Mouse (Mus musculus) cerebellum, adult 11 months (tissue): Measurements from ENCODE around the gene Osm.

Experiments used
- DNase-seq: peaks from one replicate; pipeline ENCODE4 v3.0.0; 2022

The Osm gene

DNA sequence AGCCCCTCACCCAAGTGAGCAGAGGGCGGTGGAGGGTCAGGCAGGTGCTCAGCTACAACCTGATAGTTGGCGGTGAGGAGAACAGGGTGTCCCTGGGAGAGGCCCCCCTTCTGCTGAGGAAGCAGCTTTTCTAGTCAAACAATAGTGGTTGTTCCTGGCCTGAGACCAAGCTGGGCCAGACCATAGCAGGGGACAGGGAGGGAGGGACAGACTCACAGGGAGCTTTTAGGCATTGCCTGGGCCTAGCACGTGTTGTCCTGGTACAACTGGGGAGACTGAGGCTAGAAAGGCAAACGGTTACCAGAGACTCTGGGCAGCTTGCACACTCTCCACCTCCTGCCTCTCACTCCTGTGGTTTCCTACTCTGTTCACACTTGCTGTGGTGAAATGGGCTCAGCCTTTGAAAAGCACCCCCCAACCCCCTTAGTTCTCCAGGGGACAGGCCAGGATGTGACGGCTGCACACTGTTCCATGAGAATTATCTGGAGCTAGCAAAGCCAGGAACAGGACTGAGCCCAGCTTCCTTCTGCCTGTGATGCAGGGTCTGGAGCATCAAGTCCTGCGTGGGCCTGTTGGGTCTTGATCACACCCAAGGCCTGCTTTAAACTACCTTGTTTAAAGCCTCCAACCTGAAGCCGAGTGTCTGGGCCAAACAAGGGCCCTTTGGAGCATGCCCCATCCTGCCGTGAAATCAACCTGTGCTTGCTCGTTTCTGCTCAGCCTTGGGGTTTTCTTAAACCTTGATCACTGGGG, 19.8 kb upstream of the Osm start:
- DNase-seq = no peak

DNA sequence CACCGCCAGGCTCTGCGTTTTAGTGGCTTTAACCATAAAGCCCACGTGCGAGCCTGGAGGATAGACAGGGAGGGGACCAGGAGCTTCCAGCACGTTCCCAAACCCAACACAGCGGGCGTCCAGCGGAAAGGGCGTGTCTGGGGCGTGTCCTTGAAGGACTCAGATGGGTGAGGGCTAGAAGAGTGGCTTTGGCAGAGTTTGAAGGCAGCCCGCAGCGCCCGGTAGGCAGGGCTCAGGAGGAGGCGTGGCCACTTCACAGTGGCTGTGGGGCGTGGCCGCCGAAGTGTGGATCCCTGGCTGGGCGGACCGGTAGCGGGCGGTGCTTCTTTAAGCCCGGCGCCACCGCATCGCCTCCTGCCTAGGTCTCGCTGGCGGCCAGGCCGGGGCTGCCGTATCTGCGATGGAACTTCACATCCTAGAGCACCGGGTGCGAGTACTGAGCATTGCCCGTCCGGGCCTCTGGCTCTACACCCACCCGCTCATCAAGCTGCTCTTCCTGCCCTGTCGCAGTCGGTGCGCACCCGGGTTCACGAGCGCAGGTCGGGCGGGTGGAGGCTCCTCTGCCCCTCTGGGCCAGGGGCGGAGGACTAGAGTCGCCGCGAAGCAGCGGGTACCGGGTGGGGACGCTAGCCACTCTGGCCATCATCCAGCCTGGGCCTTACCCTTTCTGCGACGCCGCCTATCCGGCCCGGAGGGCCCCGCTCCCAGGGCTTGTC, 18.1 kb upstream of the Osm start, which contains the start of gene Castor1:
Gene Castor1 (plus strand): TSS at position 312 of the 716 bp plus-strand sequence.
- DNase-seq = peak; percentile 29

DNA sequence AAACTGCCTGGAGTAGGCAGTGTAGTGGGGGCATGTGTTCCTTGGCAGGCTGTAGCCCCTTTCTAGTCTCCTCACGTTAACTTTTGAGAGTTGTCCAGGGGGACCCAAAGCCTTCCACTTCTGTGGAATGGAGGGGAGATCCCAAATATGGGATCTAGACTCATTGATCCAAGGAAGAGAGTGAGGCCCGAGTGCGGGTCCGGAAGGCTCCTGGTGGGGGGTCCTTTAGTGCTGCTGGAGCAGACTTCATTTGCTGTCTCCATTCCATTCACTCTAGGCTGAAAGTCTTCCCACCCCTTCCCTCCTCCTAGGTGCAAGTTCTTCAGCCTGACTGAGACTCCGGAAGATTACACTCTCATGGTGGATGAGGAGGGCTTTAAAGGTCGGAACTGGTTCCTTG, 17.6 kb upstream of the Osm start:
- DNase-seq = no peak

DNA sequence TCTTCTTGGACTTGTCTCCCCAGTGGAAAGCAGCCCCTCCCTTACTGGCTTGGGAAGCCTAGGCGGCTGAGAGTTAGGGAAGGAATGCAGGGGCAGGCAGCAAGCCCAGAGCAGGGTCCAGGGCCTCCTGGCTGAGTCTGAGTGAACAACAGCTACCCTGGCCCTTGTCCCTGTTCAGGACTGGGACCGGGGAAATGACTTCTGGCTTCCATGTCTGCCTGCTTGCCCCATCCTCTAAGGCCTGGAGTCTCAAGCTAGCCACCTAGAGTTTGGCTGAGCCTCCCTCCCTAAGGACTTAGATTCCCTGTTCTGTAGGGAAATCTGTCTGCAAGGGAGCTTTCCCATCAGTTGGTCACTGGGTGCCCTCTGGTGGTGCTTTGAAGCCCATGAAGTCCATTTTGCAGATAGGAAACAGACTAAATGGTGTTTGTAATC, 16.9 kb upstream of the Osm start:
- DNase-seq = peak; percentile 44

DNA sequence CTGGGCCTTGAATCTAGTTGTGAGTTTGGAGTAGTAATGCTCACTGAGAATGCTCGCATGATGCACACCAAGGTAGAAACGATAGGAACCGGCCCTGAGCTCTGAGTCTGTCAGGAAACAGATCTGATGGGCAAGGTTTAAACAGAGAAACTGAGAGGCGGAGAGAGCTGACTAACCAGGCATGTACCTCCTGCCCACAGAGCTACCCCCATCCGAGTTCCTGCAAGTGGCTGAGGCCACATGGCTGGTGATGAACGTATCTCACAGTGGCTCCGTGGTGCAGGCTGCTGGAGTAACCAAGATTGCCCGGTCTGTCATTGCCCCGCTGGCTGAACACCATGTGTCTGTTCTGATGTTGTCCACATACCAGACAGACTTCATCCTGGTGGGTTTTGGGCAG, 16.3 kb upstream of the Osm start:
- DNase-seq = no peak

DNA sequence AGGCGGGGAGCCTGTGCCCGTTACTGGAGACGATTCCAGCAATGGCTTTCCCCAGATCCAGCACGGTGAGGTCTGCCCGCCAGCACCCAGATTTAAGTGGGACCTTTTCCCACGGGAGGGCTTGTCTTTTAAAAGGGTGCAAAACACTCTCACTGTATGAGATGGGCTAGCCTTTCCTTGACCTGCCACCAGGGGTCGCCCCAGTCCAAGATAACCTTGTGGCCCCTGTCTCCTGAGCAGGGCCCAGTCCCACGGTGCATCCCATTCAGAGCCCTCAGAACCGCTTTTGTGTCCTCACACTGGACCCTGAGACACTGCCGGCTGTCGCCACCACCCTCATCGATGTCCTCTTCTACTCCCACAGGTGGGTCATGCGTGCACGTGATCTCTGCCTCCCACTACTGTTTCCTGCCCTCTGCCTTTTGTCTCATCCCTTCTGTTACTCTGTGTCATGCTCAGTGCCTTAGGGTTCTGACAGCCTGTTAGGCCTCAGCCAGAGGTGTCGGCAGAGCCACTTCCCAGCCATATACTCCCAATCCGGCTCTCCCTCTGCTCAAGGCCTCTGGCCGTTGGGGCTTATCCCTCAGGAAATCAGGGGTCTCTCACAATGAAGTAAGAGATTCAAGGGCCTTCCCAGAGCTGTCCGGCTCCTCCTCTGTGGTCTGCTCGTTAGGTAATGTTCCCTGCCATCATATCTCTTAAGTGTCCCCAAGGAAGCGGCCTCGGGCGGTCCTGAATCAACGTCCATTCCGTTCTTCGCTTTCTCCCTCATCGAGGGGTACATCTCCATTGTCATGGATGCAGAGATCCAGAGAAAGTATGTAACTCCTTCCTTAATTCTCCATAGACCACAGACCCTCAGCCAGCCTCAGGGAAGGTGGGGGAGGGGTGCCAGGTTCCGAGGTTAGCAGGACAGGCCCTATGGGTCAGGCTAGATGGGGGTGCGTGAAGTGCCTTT, 15.5 kb upstream of the Osm start:
- DNase-seq = peak; percentile 74

DNA sequence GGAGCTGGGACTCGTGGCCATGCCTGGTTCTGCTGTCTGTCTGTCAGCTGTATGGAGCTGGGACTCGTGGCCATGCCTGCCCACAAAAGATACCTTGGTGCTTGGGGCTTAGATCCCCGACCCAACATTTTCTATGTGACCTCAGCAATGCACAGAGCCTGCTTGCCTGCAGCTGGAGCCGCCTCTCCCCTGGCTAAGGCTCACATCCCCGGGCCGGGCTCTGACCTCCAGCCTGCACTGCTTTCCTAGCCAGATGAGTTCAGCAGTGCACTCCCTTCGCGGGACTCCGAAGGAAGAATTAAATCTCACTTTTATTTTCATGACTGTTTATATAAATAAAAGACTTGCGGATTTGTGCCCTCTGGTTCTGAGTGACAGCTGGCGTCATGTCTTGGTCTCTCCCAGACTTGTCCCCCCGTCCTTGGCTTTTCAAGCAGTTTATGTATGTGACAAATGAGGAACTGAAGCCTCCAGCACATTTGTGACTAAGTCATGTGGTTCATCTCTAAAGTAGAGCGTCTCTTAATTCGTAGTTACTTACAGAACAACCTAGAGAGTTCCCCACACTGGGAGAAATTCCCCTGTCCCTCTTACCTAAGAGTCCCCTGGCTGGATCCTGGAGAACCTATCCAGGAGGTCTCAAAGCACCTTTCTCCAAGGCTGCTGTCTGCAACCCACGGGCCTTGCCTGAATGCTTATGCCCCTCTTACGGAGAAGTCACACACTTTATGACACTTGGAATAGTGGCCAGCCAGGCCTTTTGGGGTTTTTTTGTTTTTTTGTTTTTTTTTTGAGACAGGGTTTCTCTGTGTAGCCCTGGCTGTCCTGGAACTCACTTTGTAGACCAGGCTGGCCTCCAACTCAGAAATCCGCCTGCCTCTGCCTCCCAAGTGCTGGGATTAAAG, 13.9 kb upstream of the Osm start:
- no peak for DNase-seq

DNA sequence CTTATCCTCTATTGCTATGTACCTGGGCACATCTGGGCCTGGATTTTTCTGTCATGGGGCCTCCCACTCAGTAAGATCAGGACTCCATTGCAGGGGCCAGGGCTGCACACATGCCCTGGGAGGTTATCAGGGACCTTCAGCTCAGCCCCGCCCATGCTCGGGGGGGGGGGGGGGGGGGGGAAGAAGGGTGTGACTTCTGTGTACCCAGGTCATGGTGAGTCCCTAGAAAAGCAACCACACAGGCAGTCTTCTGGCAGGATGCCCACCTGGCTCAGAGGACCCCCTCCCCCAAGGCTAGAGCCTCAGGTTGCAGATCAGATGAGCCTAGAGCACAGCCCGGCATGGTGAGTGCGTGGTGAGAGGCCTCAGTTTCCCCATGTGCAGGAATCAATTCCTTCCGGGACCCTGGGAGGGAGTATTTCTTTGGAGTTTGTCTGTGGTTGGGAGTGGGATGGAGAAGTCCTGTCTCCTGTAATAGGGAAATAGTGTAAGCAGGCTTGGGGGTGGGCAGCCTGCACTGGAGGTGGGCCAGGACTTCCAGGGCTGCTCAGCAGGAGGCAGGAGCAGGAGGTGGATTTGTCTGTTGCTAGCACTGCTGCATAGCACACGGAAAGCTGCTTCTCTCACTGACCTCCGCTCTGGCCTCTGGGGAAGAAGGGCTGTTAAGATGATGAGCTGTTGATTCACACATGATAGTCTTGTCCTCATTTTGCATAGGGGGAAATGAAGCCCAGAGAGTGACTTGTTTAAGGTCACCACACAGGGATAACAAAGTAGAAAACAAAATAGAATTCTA, 12.6 kb upstream of the Osm start:
- no peak for DNase-seq

DNA sequence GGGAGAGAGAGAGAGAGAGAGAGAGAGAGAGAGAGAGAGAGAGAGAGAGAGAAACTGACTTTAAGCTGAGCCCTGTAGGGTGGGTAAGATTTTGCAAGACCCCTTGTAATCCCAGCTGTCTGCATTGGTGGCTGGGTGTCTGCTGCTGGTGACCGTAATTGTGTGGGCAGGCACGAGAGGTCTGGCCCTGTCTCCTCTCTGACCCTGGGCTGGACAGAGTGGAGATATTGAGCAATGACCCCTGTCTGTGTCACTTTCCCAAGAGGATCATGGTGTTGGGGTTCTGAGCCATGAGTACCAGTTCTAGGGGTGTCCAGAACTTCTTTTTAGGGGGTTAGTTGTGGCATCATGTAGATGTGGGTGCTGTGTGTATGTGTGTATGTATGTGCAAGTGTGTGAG, 12.0 kb upstream of the Osm start:
- no peak for DNase-seq

- no peak for DNase-seq
Measured at GRCm38 (mm10) chr11:4226569-4227325, 9.5 kb upstream of the Osm start.

DNA sequence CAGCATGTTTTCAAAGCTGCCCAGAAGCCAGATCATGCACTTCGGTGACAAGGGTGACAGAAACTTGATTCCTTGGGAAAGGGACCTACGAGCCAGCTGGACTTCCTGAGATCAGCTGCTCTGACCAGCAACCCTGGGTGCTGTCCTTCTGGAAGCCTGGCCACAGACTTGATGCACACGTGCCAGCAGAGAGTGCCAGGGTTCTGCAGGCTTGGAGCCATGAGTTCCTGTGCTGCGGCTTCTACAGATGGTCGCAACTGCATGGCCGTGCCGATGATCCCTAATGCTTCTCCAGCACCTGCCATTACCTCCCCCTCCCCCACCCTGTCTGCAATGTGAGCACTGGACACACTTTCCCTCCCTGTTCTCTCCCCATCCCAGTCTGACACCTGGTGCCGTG, 7.8 kb upstream of the Osm start:
- peak; percentile 82 for DNase-seq

DNA sequence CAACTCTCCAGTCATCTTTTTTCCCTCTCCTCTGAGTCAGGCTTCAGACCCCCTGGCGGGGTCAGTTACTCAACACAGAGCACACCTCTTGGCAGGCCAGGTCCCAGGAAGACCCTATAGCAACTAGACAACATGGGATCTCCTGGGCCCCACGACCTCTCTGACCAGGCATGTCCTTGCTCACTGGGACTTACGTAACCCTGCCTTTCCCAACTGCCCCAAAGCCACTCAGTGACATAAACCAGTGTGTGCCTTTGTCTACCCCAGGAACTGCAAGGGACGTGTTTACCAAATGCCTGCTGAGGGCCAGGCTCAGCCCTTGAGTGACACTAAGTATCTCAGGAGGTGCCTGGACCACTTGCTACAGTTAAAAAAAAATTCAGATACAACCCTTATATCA, 6.4 kb upstream of the Osm start:
- no peak for DNase-seq

- DNase-seq = no peak
Measured at GRCm38 (mm10) chr11:4231435-4231834, 4.8 kb upstream of the Osm start.

DNA sequence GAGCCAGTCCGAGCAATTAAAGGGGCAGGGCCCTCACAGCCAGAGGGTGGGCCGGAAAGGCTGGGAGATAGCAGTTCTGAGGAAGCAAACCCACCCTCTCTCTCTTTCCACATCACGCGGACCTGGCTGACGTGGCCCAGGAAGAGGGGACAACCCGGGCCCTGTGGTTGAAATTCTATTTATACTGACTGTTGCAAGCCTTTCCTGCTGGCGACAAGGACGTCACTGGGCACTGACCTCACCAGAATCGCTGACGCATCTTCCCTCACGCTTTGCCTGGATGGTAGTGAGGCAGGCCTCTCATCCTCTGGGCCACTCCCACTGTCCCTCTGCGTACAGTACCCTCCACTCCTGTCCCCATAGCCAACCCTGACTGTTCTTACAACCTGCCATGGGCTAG, 3.6 kb upstream of the Osm start:
- DNase-seq = no peak

- no peak for DNase-seq
Measured at GRCm38 (mm10) chr11:4235052-4235655, 1.1 kb upstream of the Osm start.

DNA sequence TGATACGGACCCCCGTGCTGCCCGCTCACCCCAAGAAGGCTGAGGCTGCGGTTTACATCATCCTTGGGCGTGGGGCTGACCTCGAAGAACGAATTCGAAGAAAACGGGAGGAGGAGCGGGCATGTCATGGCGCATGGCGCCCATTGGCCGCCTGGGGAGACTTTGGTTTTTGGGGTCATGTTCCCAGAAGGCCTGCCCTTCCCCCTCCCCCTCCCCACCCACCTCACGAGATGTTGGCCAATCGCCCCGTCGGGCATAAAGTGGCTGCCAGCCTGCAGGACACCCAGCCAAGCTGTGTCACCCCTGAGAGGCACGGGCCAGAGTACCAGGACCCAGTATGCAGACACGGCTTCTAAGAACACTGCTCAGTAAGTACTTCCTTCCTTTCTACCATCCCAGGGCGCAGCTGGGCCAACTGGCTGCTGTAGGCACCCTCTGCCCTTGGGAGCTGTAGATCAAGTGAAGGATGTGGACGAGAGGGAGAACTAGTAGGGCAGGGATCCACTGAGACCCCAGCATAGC, 387 bp downstream of the Osm start:
- no peak for DNase-seq

DNA sequence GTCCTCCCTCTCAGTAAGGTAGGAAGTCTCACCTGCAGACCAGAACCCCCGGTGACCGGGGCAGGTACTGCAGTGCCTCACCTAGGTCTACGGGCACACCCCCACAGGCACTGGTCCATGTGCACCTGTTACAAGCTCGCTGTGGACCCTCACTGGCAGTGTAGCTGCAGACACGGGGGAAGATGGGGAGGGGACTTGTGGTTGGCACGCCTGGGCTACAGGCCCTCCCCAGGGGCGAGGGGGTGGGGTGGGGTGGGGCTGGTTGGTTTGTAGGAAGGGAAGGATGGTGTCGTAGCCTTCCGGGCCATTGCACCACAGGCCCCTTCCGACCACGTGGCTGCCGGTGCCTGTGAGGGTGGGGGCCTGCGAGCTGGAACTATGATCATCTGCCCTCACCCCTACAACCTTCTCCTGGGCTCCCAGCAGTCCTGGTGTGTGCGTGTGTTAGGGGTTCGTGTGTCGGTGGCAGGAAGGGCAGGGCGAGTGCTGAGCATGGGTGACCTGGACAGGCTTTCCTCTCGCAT, 1.2 kb downstream of the Osm start:
- no peak for DNase-seq

- no peak for DNase-seq
Measured at GRCm38 (mm10) chr11:4238167-4238566, 1.9 kb downstream of the Osm start.

DNA sequence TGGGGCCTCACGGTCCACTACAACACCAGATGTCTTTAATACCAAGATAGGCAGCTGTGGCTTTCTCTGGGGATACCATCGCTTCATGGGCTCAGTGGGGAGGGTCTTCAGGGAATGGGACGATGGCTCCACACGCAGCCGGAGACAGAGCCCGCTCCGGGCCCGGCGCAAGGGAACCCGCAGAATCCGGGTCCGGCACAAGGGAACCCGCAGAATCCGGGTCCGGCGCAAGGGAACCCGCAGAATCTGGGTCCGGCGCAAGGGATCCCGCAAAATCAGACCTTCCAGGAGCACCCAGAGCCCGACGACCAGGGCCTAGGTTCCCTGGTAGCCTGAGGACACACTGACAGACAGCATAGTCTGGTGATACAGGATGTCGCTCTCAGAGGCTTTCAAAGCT, 3.5 kb downstream of the Osm start:
- no peak for DNase-seq

DNA sequence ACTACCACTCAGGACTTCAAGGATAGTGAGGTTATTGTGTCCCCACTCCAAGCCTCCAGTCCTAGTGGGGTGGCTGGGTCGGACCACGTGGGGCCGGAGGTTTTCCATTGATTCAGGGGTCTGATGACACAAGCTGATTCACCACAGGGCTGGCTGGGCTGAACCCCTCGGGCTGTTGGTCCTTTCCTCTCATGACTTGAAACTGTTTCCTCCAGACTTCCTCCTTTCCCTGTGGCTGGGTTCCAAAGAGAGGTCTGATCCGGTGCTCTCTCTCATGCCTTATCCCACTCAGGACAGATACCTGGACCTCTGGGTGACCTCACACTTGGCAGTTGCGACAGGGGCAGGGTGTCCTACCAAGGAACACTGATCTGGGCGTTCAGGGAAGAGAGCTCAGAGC, 3.9 kb downstream of the Osm start:
- no peak for DNase-seq
